Mouse (Mus musculus): ENCODE data around the gene Tuba3b. TPM values are rescaled to one million over a fixed set of nuclear protein-coding genes. Genes with fewer than 3 reads are reported as not detected.

Gene Tuba3b
- polyA plus RNA-seq, 1 experiment from 2014 or later, result not detected

GRCm38 (mm10) chr6:145590501-145591293, 24.9 kb upstream of the Tuba3b start:
- Histone ChIP-seq H3K36me3 (no peaks in the 10 kb centered on the region), H3K9me3 (no peaks in the 10 kb centered on the region), H3K4me3 (no peak overlapping the region), H3K9ac (no peak overlapping the region), H3K27me3 (replicated peaks) (no peaks in the 10 kb centered on the region), H3K4me2 (replicated peaks) (no peak overlapping the region), H3K4me1 (peaks cover 8% of the 10 kb centered on the region; the same call in 1 of the 2 replicates), H3K27ac (no peak overlapping the region)
- no peak for ATAC-seq (ENCODE audit: low FRiP score, low read depth)
- WGBS, result 76% methylated on average over 11 of the region's 11 CpGs

GRCm38 (mm10) chr6:145591578-145591977, 24.0 kb upstream of the Tuba3b start:
- Histone ChIP-seq H3K27ac (no peak overlapping the region), H3K27me3 (replicated peaks) (no peaks in the 10 kb centered on the region), H3K9ac (no peak overlapping the region), H3K4me1 (peaks cover 8% of the 10 kb centered on the region; the same call in 1 of the 2 replicates), H3K9me3 (no peaks in the 10 kb centered on the region), H3K4me3 (no peak overlapping the region), H3K4me2 (replicated peaks) (no peak overlapping the region), H3K36me3 (no peaks in the 10 kb centered on the region)
- ATAC-seq (ENCODE audit: low FRiP score, low read depth), result no peak
- WGBS, result 85% methylated on average over 1 of the region's 1 CpGs

GRCm38 (mm10) chr6:145592036-145592435, 23.5 kb upstream of the Tuba3b start:
- Histone ChIP-seq H3K27me3 (replicated peaks) (no peaks in the 10 kb centered on the region), H3K27ac (no peak overlapping the region), H3K9me3 (no peaks in the 10 kb centered on the region), H3K4me2 (replicated peaks) (no peak overlapping the region), H3K36me3 (no peaks in the 10 kb centered on the region), H3K4me3 (no peak overlapping the region), H3K4me1 (peaks cover 8% of the 10 kb centered on the region; the same call in 1 of the 2 replicates), H3K9ac (no peak overlapping the region)
- no peak for ATAC-seq (ENCODE audit: low FRiP score, low read depth)
- WGBS, result 68% methylated on average over 6 of the region's 6 CpGs

- 39% methylated on average over 8 of the region's 8 CpGs for WGBS
- Histone ChIP-seq H3K36me3 (no peaks in the 10 kb centered on the region), H3K27me3 (replicated peaks) (no peaks in the 10 kb centered on the region), H3K9ac (no peak overlapping the region), H3K4me1 (peaks cover 8% of the 10 kb centered on the region; the same call in 1 of the 2 replicates), H3K9me3 (no peaks in the 10 kb centered on the region), H3K4me3 (no peak overlapping the region), H3K4me2 (replicated peaks) (no peak overlapping the region), H3K27ac (no peak overlapping the region)
- ATAC-seq (ENCODE audit: low FRiP score, low read depth), result no peak
Measured at GRCm38 (mm10) chr6:145592531-145592998, 23.0 kb upstream of the Tuba3b start.

- H3K27me3 ChIP-seq (replicated peaks), result no peaks in the 10 kb centered on the region
- no peak overlapping the region for H3K4me3 ChIP-seq
- no peaks in the 10 kb centered on the region for H3K9me3 ChIP-seq
- WGBS, result 61% methylated on average over 7 of the region's 7 CpGs
- H3K4me2 ChIP-seq (replicated peaks), result no peak overlapping the region
- no peak overlapping the region for H3K9ac ChIP-seq
- peaks cover 8% of the 10 kb centered on the region; the same call in 1 of the 2 replicates for H3K4me1 ChIP-seq
- no peak; the same call in 1 of the 2 replicates for ATAC-seq (ENCODE audit: low FRiP score, low read depth)
- H3K27ac ChIP-seq, result no peak overlapping the region
- no peaks in the 10 kb centered on the region for H3K36me3 ChIP-seq
Measured at GRCm38 (mm10) chr6:145593991-145594390, 21.6 kb upstream of the Tuba3b start.

DNA sequence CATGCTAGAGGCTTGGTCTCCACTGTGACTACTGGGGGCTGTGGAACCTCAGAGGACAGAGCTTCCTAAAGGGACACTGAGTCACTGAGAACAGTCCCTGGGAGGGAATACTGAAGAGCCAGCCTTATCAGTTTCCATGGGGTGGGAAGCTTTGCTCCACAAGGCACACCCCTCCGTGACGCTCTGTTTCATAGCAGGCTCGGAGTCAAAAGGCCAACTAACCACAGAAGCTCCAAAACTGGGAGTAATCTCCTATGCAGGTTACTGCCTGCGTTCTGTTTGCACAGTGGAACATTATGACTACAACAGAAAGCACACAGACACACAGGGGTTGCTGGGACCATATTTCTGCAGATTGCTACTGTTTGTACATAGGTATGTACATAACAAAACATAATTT, 19.7 kb upstream of the Tuba3b start:
- Histone ChIP-seq H3K9me3 (no peaks in the 10 kb centered on the region), H3K4me1 (peaks cover 8% of the 10 kb centered on the region; the same call in 1 of the 2 replicates), H3K4me2 (replicated peaks) (no peak overlapping the region), H3K27me3 (replicated peaks) (no peaks in the 10 kb centered on the region), H3K27ac (no peak overlapping the region), H3K4me3 (no peak overlapping the region), H3K36me3 (no peaks in the 10 kb centered on the region), H3K9ac (no peak overlapping the region)
- WGBS, result 85% methylated on average over 4 of the region's 4 CpGs
- no peak for ATAC-seq (ENCODE audit: low FRiP score, low read depth)

DNA sequence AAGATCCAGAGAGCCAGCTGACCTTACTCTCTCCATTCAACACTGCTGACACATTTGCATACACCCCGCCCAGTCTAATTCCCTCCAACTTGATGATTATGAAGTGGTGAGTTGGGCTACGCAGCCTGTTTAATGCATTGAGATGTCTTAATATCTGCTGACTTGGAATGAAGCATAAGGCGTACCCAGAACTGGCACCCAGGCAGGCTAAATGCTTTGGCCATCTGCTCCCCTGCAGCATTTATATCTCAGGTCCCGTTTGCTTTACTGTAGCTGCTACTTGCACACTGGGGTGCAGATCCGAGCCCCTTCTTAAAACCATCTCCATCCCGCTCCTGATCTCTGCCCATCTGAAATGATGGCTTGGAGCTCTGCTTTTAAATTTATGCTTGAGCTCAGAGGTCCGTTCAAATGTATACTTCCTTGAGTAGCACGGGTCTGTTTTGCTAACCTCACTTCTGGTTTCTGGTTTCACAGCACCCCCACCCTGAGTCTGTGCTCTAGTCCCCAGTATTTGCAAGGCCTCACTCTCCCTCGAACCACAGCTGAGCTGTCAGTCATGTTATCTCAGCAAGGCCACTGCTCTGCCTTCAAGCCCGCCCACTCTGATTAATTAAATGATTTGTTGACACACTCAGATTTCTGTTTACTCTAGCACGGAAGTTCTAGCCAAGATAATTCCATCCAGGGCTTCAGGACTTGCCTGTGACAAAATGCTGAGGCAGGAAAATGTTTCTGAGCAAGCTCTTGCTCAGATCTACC, 16.6 kb upstream of the Tuba3b start:
- H3K4me2 ChIP-seq (replicated peaks), result no peak overlapping the region
- H3K27ac ChIP-seq, result no peak overlapping the region
- no peaks in the 10 kb centered on the region for H3K9me3 ChIP-seq
- 0 out of 2 replicates have a peak, but pooled peaks cover under 1% of the 10 kb centered on the region for H3K4me1 ChIP-seq
- no peaks in the 10 kb centered on the region for H3K27me3 ChIP-seq (replicated peaks)
- no peak overlapping the region for H3K9ac ChIP-seq
- ATAC-seq (ENCODE audit: low FRiP score, low read depth), result no peak
- no peaks in the 10 kb centered on the region for H3K36me3 ChIP-seq
- 70% methylated on average over 11 of the region's 11 CpGs for whole genome bisulfite sequencing
- no peak overlapping the region for H3K4me3 ChIP-seq

DNA sequence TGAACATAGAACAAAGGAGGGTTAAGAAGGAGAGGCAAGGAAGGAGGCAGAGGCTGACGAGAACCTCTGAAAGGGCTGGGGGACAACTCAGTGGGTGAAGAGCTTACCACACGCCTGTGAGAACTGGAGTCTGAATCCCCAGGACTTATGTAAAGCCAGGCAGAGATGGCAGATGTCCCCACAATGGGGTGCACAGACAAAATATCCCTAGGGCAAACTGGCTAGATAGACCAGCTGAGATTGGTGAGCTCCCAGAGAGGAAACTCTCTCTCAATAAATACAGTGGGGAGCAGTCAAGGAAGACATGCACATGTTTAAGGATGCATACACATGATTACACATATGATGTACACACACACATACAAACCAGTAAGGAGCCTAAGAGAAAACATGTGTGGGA, 11.4 kb upstream of the Tuba3b start:
- no peak for ATAC-seq (ENCODE audit: low FRiP score, low read depth)
- H3K9me3 ChIP-seq, result no peaks in the 10 kb centered on the region
- no peak overlapping the region for H3K9ac ChIP-seq
- WGBS, result 36% methylated on average over 2 of the region's 2 CpGs
- H3K4me2 ChIP-seq (replicated peaks), result no peak overlapping the region
- H3K27ac ChIP-seq, result no peak overlapping the region
- no peaks in the 10 kb centered on the region for H3K36me3 ChIP-seq
- no peak overlapping the region for H3K4me3 ChIP-seq
- H3K27me3 ChIP-seq (replicated peaks), result no peaks in the 10 kb centered on the region
- peaks cover 4% of the 10 kb centered on the region; the same call in 1 of the 2 replicates for H3K4me1 ChIP-seq

GRCm38 (mm10) chr6:145604648-145605047, 10.9 kb upstream of the Tuba3b start:
- H3K36me3 ChIP-seq, result no peaks in the 10 kb centered on the region
- no peak overlapping the region for H3K27ac ChIP-seq
- no peaks in the 10 kb centered on the region for H3K27me3 ChIP-seq (replicated peaks)
- no peak overlapping the region for H3K4me3 ChIP-seq
- no peak overlapping the region for H3K4me2 ChIP-seq (replicated peaks)
- no peak for ATAC-seq (ENCODE audit: low FRiP score, low read depth)
- H3K4me1 ChIP-seq, result peaks cover 4% of the 10 kb centered on the region; the same call in 1 of the 2 replicates
- no peak overlapping the region for H3K9ac ChIP-seq
- H3K9me3 ChIP-seq, result no peaks in the 10 kb centered on the region
- WGBS, result 83% methylated on average over 4 of the region's 4 CpGs

GRCm38 (mm10) chr6:145605203-145605602, 10.4 kb upstream of the Tuba3b start:
- H3K4me3 ChIP-seq, result no peak overlapping the region
- no peak overlapping the region for H3K27ac ChIP-seq
- H3K4me2 ChIP-seq (replicated peaks), result no peak overlapping the region
- no peak overlapping the region for H3K9ac ChIP-seq
- no peaks in the 10 kb centered on the region for H3K27me3 ChIP-seq (replicated peaks)
- ATAC-seq (ENCODE audit: low FRiP score, low read depth), result no peak
- 29% methylated on average over 3 of the region's 3 CpGs for WGBS
- H3K36me3 ChIP-seq, result no peaks in the 10 kb centered on the region
- no peaks in the 10 kb centered on the region for H3K9me3 ChIP-seq
- H3K4me1 ChIP-seq, result peaks cover 4% of the 10 kb centered on the region; the same call in 1 of the 2 replicates

DNA sequence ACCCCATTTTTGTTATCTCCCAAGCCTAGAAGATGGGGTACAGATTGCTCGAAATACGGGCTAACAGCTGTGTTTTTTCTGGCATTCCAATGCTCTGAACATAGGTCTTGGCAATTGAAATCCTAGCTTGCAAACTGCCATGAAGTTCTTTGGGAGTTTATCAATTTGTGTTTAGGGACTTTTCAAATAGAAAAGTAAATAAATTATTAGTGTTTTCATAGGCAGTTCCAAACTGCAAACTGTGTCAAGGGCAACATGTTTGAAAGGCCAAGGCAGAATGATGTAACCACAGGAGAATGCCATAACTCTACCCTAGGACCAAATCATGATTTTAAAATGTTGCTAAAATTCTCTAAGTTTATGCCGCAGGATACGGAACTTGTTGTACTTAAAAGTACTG, 7.8 kb upstream of the Tuba3b start:
- 85% methylated on average over 4 of the region's 4 CpGs for WGBS
- Histone ChIP-seq H3K9me3 (no peaks in the 10 kb centered on the region), H3K4me2 (replicated peaks) (no peak overlapping the region), H3K9ac (no peak overlapping the region), H3K27ac (no peak overlapping the region), H3K4me1 (peaks cover 4% of the 10 kb centered on the region; the same call in 1 of the 2 replicates), H3K4me3 (no peak overlapping the region), H3K36me3 (no peaks in the 10 kb centered on the region), H3K27me3 (replicated peaks) (no peaks in the 10 kb centered on the region)
- no peak for ATAC-seq (ENCODE audit: low FRiP score, low read depth)

DNA sequence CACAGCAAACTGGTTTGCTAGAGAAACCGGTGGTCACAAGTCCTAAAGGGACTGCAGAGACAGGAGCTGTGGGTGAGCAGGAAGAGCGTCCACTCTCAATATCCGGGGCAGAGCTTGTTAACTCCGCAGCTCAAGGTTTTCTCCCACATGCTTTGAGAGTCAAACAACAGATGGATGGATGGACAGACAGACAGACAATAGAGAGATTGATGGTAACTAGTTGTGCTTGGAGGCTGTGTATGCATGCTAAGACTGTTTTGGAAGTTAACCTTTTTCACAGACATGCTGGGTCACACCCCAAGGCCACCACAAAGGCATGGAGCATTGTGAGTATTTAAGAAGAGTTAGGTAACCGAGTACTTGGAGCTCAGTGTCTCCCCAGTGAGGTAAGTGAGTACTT, 6.9 kb upstream of the Tuba3b start:
- H3K27ac ChIP-seq, result no peak overlapping the region
- no peaks in the 10 kb centered on the region for H3K36me3 ChIP-seq
- H3K4me2 ChIP-seq (replicated peaks), result no peak overlapping the region
- no peak for ATAC-seq (ENCODE audit: low FRiP score, low read depth)
- 87% methylated on average over 5 of the region's 5 CpGs for WGBS
- no peak overlapping the region for H3K9ac ChIP-seq
- no peaks in the 10 kb centered on the region for H3K9me3 ChIP-seq
- H3K27me3 ChIP-seq (replicated peaks), result no peaks in the 10 kb centered on the region
- H3K4me1 ChIP-seq, result peaks cover 4% of the 10 kb centered on the region; the same call in 1 of the 2 replicates
- no peak overlapping the region for H3K4me3 ChIP-seq
